Mouse (Mus musculus) macrophage (primary cell): Measurements from ENCODE around the gene Phyh. TPM values are rescaled to one million over a fixed set of nuclear protein-coding genes. Genes with fewer than 3 reads are reported as not detected.
"Not testable (repeated sequence)": the region's sequence is repeated elsewhere in the genome, so short reads cannot be mapped to it uniquely, and the experiment has no call there.

Experiments
- H3K27ac ChIP-seq: fragments of 350-480 bp; formaldehyde crosslinking; 2 replicates; pipeline ENCODE4 v1.9.0; 2021
- H3K36me3 ChIP-seq: fragments of 350-480 bp; formaldehyde crosslinking; 2 replicates; pipeline ENCODE4 v1.9.0; 2021; ENCODE audit errors: inconsistent target
- H3K4me3 ChIP-seq: fragments of 350-480 bp; formaldehyde crosslinking; 2 replicates; pipeline ENCODE4 v1.9.0; 2021; ENCODE audit errors: inconsistent target
- H3K79me2 ChIP-seq: fragments of 350-480 bp; formaldehyde crosslinking; 2 replicates; pipeline ENCODE4 v1.9.0; 2021; ENCODE audit errors: inconsistent target
- WGBS: methylation state at CpG from one replicate; pipeline ENCODE4 v1.1.7; 2026; ENCODE audit warnings: inconsistent platforms; ENCODE audit not compliant: missing documents; 5-methylcytosine and 5-hydroxymethylcytosine counted together
- polyA plus RNA-seq: library from polyadenylated mRNA; stranded (reverse); fragments of 250-400 nt; gene quantifications from 3 replicates; pipeline ENCODE4 v1.2.4, GENCODE M21; 2018; ENCODE audit warnings: inconsistent platforms

The Phyh gene
- polyA plus RNA-seq, 1 experiment from 2014 or later = 78.9 TPM

DNA sequence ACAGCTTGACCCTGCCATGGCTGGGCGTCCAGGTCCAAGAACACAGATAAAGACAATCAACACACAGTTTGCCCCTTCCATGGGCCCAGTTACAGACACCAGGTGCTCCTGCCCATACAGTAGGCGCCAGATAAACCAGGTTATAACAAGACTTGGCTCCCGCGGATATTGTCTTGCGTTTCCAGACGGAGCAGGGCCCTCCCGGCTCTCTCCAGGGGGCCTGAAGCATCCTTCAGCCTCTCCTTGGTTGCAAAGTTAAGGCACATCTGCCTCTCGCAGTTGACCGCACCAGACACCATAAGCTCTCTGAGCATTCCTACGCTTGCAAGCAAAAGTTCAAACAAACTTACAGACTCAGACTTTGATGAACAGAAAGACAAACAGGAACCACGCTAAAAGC, 22.0 kb downstream of the Phyh start:
- WGBS = 97% methylated on average over 10 of the region's 11 CpGs
- H3K36me3 ChIP-seq = peaks cover 50% of the 10 kb centered on the region
- no peak overlapping the region for H3K4me3 ChIP-seq
- no peaks in the 10 kb centered on the region for H3K79me2 ChIP-seq
- H3K27ac ChIP-seq = no peak overlapping the region

DNA sequence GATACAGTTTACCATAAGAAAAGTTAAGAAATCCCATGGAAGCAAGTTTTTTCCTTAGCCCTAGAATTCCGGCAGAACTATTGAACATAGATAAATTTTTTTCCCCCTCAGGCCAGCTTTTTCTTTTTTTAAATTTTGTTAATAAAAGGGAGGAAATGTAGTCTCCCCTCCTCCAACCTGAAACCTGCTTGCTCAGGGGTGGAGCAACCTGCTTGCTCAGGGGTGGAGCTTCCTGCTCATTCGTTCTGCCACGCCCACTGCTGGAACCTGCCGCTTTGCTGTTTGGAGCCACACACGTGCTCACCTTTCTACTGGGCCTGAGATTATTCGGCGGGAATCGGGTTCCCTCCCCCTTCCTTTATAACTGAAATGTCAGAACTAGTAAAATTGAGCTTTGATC, 30.9 kb downstream of the Phyh start:
- not testable (repeated sequence) for H3K79me2 ChIP-seq, H3K4me3 ChIP-seq, H3K27ac ChIP-seq, H3K36me3 ChIP-seq
- 100% methylated on average over 1 of the region's 8 CpGs for WGBS

DNA sequence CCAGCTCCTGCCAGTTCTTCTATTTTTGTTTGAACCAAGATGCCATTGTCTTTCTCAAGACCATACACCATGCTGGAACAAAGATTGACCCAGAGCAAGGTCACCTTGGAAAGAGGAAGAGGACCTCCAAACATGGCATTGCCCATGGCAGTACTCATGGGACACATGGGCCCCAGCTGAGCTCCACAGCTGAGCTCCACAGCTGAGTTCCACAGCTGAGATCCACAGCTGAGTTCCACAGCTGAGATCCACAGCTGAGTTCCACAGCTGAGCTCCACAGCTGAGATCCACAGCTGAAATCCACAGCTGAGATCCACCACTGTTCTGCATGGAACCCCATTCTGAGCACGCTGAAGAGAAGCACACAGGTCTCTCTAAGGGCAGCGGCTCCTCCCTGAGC, 32.2 kb downstream of the Phyh start:
- Histone ChIP-seq H3K36me3 (no peaks in the 10 kb centered on the region), H3K27ac (no peak overlapping the region), H3K4me3 (no peak overlapping the region), H3K79me2 (no peaks in the 10 kb centered on the region)
- WGBS = 93% methylated on average over 2 of the region's 2 CpGs

DNA sequence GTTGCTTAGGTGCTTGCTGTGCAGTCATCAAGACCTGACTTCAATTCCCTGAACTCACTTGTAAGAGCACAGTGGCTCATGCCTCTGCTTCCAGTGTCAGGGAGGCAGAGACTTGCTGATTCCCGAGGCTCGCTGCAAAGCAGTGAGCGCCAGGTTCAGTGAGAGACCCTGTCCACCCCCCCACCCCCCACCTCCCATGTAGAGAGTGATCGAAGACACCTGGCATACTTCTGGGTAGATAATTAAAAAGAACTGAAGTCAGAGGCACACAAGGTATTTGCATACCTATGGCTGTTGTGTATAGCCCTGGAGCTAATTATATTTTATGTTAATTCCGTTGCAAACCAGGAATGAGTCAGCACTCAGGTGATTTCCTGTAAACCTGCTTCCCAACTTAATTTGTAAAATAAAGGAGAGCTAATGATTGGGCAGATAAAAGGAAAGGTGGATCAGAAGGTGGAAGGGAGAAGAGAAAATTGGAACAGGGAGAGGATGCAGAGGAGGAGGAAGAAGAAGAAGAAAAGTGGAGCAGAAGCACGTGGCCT, 35.5 kb downstream of the Phyh start:
- no peak overlapping the region for H3K4me3 ChIP-seq

DNA sequence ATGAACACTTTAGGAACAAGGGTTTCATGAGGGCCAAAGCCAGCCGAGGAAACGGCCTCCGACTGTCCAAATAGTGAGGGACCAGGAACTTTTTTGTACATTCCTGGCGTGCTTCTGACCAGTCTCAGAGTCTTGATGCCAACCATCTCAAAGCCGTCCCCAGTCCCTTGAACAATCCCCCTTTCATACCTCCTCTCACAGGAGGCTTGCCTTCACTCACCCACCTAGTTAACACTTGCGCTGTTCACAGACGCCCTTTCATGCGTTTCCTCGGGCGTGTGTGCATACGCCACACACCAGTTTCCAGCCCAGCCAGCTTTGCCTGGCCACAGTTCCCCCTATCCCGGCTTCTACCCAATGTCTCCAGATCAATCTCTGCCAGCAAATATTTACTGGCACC, 39.2 kb downstream of the Phyh start:
- 91% methylated on average over 12 of the region's 12 CpGs for WGBS
- Histone ChIP-seq H3K4me3 (no peak overlapping the region), H3K79me2 (no peaks in the 10 kb centered on the region), H3K36me3 (no peaks in the 10 kb centered on the region), H3K27ac (no peak overlapping the region)

More for the DNA sequence above, 35.5 kb downstream of the Phyh start:
- Histone ChIP-seq H3K27ac (no peak overlapping the region), H3K79me2 (no peaks in the 10 kb centered on the region), H3K36me3 (no peaks in the 10 kb centered on the region)
- 88% methylated on average over 6 of the region's 6 CpGs for WGBS

DNA sequence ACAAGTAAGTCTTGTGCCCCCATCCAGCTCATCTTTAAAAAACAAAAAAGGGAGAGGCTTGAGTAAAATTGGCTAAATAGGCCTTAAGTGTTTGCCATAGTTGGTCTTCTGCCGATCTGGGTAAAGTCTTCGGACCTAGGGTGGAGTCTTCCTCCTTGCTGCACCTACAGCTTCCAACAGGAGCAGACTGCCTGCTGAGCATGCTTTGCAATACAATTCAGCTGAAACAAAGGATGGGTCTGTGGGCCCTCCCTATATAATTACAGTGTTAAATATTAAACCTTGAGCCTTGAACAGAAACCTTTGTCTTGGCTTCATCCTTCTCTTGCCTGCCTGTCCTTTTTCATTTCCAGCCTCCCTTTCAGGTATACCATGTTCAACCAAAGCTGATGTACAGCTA, 49.0 kb downstream of the Phyh start:
- Histone ChIP-seq H3K79me2 (no peaks in the 10 kb centered on the region), H3K27ac (no peak overlapping the region), H3K4me3 (no peak overlapping the region), H3K36me3 (no peaks in the 10 kb centered on the region)
- 91% methylated on average over 2 of the region's 2 CpGs for WGBS

DNA sequence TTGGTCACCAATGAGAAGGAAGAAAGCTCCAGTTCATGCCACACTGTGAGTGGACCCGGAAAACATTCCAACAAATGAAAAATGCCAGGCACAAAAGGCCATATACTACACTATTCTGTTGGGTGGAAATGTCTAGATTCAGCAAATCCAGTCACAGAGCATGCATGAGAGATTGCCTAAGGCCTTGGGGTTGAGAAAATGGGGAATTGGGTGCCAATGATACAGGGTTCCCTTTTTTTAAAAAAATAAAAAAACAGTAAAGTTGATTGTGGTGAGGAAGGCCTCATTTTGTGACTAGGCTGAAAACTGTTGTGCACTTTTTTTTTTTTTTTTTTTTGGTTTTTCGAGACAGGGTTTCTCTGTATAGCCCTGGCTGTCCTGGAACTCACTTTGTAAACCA, 50.3 kb downstream of the Phyh start:
- 100% methylated on average over 1 of the region's 2 CpGs for WGBS

DNA sequence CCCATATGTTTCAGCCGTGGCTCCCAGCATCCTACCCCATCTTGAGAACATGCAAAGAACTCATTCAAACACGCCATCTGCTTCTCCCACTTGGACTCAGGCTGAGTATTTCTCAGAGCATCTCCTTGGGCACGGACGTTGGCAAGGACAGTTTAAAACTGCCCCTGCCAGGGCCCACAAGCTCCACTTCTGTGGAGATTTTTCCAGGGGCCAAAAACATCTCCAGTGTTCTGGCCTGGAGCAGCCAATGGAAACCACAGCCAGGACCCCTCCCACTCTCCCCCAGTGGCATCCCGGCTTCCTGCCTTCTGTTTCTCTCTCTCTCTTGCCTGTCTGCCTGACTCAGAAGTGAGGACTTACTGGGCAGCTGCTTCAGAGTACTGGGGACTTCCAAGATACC, 57.0 kb downstream of the Phyh start, which contains the start of gene Ucma:
TSS of gene Ucma (plus strand) at position 316 of the 400 bp plus-strand sequence.
- WGBS = 74% methylated on average over 5 of the region's 5 CpGs
- H3K27ac ChIP-seq = no peak within 1 kb of the TSS
- H3K79me2 ChIP-seq = no peaks in the 10 kb centered on the region
- no peaks in the 10 kb centered on the region for H3K36me3 ChIP-seq
- no peak within 1 kb of the TSS for H3K4me3 ChIP-seq

More for the DNA sequence above, 50.3 kb downstream of the Phyh start:
- H3K4me3 ChIP-seq = no peak overlapping the region
- no peaks in the 10 kb centered on the region for H3K36me3 ChIP-seq
- no peaks in the 10 kb centered on the region for H3K79me2 ChIP-seq
- no peak overlapping the region for H3K27ac ChIP-seq

DNA sequence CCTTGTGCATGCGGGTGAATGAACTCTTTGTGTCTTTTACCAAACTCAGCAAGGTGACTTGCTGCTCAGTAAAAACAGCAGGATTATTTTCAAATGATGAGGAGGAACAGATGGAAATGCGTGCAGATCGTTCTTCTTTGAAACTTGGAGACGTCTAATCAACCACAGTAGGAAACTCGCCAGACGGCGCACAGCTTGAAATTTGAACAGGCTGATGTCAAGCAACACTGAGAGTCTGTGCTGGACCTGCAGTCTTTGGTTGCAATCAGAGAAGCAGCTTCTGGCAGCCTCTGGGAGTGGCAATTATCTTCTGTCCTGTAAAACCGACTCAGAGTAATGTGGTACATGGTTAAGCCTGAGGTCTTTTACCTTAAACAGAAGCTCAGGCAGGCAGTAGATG, 59.3 kb downstream of the Phyh start:
- Histone ChIP-seq H3K27ac (no peak overlapping the region), H3K79me2 (no peaks in the 10 kb centered on the region), H3K4me3 (no peak overlapping the region), H3K36me3 (no peaks in the 10 kb centered on the region)
- 81% methylated on average over 8 of the region's 8 CpGs for WGBS

DNA sequence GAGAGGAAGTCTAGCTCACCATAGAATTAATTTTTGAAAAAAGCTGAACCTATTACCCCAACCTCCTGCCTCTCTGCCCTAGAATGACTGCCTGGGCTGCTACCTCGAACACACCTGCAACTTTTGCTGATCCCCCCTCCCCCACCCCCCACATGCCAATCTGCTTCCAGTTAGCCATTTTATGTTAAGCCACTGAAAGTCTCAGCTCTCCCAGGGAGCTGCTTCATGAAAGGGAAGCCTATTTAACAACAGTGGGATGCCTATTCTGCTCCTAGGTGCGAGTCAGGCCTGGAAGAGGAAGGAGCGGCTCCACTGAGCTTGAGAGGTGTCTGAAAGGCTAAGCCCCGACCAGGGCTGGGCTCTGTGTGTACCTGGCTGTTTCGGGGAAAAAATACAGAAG, 65.2 kb downstream of the Phyh start:
- Histone ChIP-seq H3K4me3 (no peak overlapping the region), H3K36me3 (no peaks in the 10 kb centered on the region), H3K27ac (no peak overlapping the region), H3K79me2 (no peaks in the 10 kb centered on the region)
- 52% methylated on average over 5 of the region's 5 CpGs for WGBS

DNA sequence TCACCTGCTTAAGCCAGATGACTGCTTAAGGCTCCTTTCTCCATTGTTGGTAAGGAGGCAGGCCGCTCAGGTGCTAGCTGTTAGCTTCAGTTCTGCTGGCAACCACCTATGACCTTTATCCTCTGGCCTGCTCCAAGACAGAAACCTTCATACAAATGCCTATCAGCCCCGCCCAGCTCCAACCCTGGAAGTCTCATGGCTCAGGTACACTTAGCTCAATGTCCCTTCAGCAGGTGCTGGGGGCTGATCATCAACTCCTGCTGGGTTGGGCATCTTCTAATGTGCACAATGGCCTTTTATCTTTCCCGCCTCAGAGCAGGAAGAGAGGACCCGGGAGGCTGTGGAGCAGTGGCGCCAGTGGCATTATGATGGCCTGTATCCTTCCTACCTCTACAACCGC, 66.2 kb downstream of the Phyh start:
- H3K27ac ChIP-seq = no peak overlapping the region
- H3K4me3 ChIP-seq = no peak overlapping the region
- H3K79me2 ChIP-seq = no peaks in the 10 kb centered on the region
- 89% methylated on average over 6 of the region's 6 CpGs for WGBS
- H3K36me3 ChIP-seq = no peaks in the 10 kb centered on the region

DNA sequence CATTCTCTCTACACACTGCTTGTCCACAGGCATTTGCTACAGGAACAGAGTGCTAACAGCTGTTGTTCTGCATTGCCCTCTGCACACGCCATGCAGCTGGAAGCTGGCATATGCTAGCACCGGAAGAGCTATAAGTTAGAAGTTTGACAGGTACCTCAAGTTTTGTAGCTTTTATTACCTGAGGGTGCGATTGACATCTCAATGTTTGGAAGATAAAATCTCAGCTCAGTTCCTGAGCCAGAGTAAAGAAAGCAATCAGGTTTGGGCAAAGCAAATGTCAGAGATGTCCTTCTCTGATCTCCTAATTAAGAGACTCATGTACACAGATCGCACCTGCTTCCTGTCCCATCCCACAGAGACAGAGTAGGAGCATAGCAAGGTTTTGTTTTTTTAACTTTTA, 68.0 kb downstream of the Phyh start:
- H3K36me3 ChIP-seq = no peaks in the 10 kb centered on the region
- no peaks in the 10 kb centered on the region for H3K79me2 ChIP-seq
- 85% methylated on average over 4 of the region's 4 CpGs for WGBS
- no peak overlapping the region for H3K27ac ChIP-seq
- no peak overlapping the region for H3K4me3 ChIP-seq

DNA sequence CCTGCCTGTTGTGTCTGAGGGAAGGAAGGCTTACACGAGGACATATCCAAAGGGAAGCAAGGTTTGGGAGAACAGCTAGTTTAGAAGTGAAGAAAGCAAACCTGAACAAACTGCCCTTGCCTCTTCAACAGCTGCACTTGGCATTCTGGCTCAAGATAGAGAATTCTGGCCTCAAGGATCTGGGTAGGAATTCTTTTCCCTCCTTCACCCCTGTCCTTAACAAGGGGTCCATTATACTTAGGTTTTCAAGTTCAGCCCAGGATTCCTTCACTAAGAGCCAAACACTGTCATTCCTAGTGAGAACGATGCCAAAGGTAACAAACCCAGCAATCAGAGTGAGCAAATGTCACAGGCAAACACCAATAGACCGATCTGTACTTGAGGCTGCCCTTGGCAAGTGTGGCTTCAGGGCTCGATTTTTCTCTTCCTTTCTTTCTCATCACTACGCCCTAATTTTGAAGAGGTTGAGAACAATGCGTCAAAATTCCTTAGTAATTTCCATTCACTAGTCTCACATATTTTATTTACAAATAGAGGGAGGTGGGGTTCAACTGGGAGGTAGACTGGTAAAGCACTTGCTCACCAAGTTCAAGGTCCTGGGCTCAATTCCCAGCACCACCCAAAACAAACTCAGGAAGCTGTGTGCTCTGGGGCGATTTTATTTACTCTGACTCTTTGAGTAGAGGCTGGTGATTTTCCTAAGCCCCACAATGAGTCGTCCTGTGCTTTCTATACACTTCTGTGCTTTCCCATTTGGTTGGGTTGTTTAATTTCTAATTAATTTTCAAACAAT, 68.8 kb downstream of the Phyh start:
- WGBS = 92% methylated on average over 8 of the region's 8 CpGs
- Histone ChIP-seq H3K36me3 (peaks cover 2% of the 10 kb centered on the region; the same call in 1 of the 2 replicates), H3K4me3 (no peak overlapping the region), H3K27ac (no peak overlapping the region), H3K79me2 (no peaks in the 10 kb centered on the region)
